Mouse (Mus musculus) liver, postnatal 0 days (tissue): ENCODE measurements at regions not wholly inside any gene's neighbourhood (a gene's known extent, or its start where the extent isn't known, plus 50 kb on each side); places are given as distances from the start of the nearest gene placed in this dataset.

Experiments used
- CTCF ChIP-seq: sonication (generic); IDR thresholded peaks from 2 replicates; pipeline ENCODE4 v1.5.1; 2016; ENCODE audit warnings: antibody characterized with exemption, low read depth
- EP300 ChIP-seq: IDR thresholded peaks from 2 replicates; pipeline ENCODE4 v1.6.1; 2016; ENCODE audit warnings: antibody characterized with exemption, low read depth, mild to moderate bottlenecking

DNA sequence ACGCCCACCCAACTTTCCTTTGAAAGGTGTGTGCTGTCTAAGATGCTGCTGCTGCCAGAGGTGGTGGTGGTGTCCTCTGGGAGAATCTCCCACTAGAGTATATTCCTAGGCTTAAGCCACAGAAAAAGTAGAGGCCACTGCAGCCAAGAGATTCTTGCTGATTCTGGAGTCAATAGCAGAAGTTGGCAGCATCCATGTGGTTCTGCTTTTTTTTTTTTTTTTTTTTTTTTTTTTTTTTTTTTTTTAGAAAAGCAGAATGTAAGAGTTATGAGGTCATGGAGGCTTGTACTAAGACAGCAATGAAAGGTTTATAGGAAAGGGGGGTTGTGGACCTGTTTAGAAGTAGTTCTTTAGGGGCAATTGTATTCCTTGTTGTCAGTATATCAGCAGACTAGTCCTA, 734.4 kb upstream of the Fam160b2 start:
- no peak for TF ChIP-seq CTCF
- TF ChIP-seq EP300: no peak
